Mouse (Mus musculus) small intestine, adult 2 months (tissue): Measurements from ENCODE around the gene Cecr2.

Experiments
- CTCF ChIP-seq: fragments of 200-500 bp; IDR thresholded peaks from 2 replicates; pipeline ENCODE4 v1.5.1; 2012; ENCODE audit warnings: low read depth, mild to moderate bottlenecking, control low read depth, inconsistent platforms, low read length, moderate library complexity, mixed read lengths; ENCODE audit not compliant: insufficient replicate concordance, insufficient read length; ENCODE audit errors: extremely low read depth
- POLR2A ChIP-seq: fragments of 200-500 bp; IDR thresholded peaks from 2 replicates; pipeline ENCODE4 v1.6.1; 2012; ENCODE audit warnings: low read depth, mild to moderate bottlenecking, control low read depth, inconsistent platforms, low read length, moderate library complexity

GRCm38 (mm10) chr6:120788068-120788607, 122.0 kb downstream of the Cecr2 start:
- TF ChIP-seq CTCF (no peak), POLR2A (no peak)
